Mouse (Mus musculus) hindbrain, embryonic 11.5 days (tissue): Measurements from ENCODE around the gene Llgl2. TPM values are rescaled to one million over a fixed set of nuclear protein-coding genes. Genes with fewer than 3 reads are reported as not detected.

Experiments used
- ATAC-seq: fragments of 200-750 bp; cut with Nextera tagmentation; 2 replicates; pipeline ENCODE4 v1.8.0; 2017; ENCODE audit warnings: mild to moderate bottlenecking, moderate TSS enrichment, moderate library complexity; ENCODE audit not compliant: low FRiP score
- DNase-seq: peaks from one replicate; pipeline ENCODE4 v3.0.0-alpha.2; 2015; ENCODE audit warnings: low spot score
- H3K27ac ChIP-seq: fragments of 300-500 bp; sonication (generic); 2 replicates; pipeline ENCODE4 v1.5.1; 2014; ENCODE audit warnings: mild to moderate bottlenecking, low read depth, low read length
- H3K27me3 ChIP-seq: fragments of 300-500 bp; sonication (generic); 2 replicates; pipeline ENCODE4 v1.6.1; 2014; ENCODE audit warnings: mild to moderate bottlenecking, low read length, moderate library complexity, mixed read lengths; ENCODE audit not compliant: control insufficient read depth, insufficient read depth
- H3K36me3 ChIP-seq: fragments of 300-500 bp; sonication (generic); 2 replicates; pipeline ENCODE4 v1.6.1; 2014; ENCODE audit warnings: mild to moderate bottlenecking, low read length, moderate library complexity, mixed read lengths; ENCODE audit not compliant: control insufficient read depth, insufficient read depth
- H3K4me1 ChIP-seq: fragments of 300-500 bp; sonication (generic); replicated peaks from 2 replicates; pipeline ENCODE4 v1.6.1; 2014; ENCODE audit warnings: low read length, mixed read lengths; ENCODE audit not compliant: control insufficient read depth, insufficient read depth
- H3K4me2 ChIP-seq: fragments of 300-500 bp; sonication (generic); replicated peaks from 2 replicates; pipeline ENCODE4 v1.6.1; 2014; ENCODE audit warnings: mild to moderate bottlenecking, low read depth, low read length
- H3K4me3 ChIP-seq: fragments of 300-500 bp; sonication (generic); 2 replicates; pipeline ENCODE4 v1.5.1; 2014; ENCODE audit warnings: low read depth, low read length
- H3K9ac ChIP-seq: fragments of 300-500 bp; sonication (generic); 2 replicates; pipeline ENCODE4 v1.6.1; 2014; ENCODE audit warnings: low read depth, low read length
- H3K9me3 ChIP-seq: fragments of 300-500 bp; sonication (generic); 2 replicates; pipeline ENCODE4 v1.6.1; 2016; ENCODE audit warnings: low read length; ENCODE audit not compliant: control insufficient read depth
- WGBS: fragments of 180-500 bp; shearing (Covaris S2); extraction: QIAGEN DNeasy Blood & Tissue Kit; methylation state at CpG from one replicate; pipeline ENCODE4 v1.1.7; 2014; 5-methylcytosine and 5-hydroxymethylcytosine counted together
- polyA plus RNA-seq: library from polyadenylated mRNA; unstranded; fragments of >200 nt; fragmentation: Nextera tagmentation; extraction: Ambion mirVana; gene quantifications from 2 replicates; pipeline ENCODE4 v1.2.1, GENCODE M21; 2014

The Llgl2 gene
- polyA plus RNA-seq, 1 experiment from 2014 or later: 3.8 TPM

- H3K27ac ChIP-seq: no peak overlapping the region
- ATAC-seq: no peak
These were observed 45.5 kb downstream of the Llgl2 start for GRCm38 (mm10) chr11:115869393-115869792.

GRCm38 (mm10) chr11:115872437-115872836 lies 48.6 kb downstream of the Llgl2 start:
- no peak for ATAC-seq
- no peak overlapping the region for H3K4me2 ChIP-seq
- WGBS: 79% methylated on average over 4 of the region's 4 CpGs

More at GRCm38 (mm10) chr11:115869393-115869792, 45.5 kb downstream of the Llgl2 start:
- H3K27me3 ChIP-seq: no peaks in the 10 kb centered on the region
- H3K9ac ChIP-seq: no peak overlapping the region
- 88% methylated on average over 8 of the region's 8 CpGs for WGBS
- H3K4me1 ChIP-seq: no peaks in the 10 kb centered on the region
- H3K9me3 ChIP-seq: no peaks in the 10 kb centered on the region
- no peak for DNase-seq
- no peaks in the 10 kb centered on the region for H3K36me3 ChIP-seq
- no peak overlapping the region for H3K4me2 ChIP-seq
- no peak overlapping the region for H3K4me3 ChIP-seq

GRCm38 (mm10) chr11:115875935-115876334 lies 52.1 kb downstream of the Llgl2 start:
- Histone ChIP-seq H3K27me3 (no peaks in the 10 kb centered on the region), H3K9me3 (no peaks in the 10 kb centered on the region), H3K9ac (no peak overlapping the region), H3K4me2 (no peak overlapping the region), H3K4me1 (no peaks in the 10 kb centered on the region), H3K4me3 (no peak overlapping the region), H3K36me3 (no peaks in the 10 kb centered on the region), H3K27ac (no peak overlapping the region)
- ATAC-seq (no peak), DNase-seq (no peak)
- 89% methylated on average over 3 of the region's 3 CpGs for WGBS

More at GRCm38 (mm10) chr11:115872437-115872836, 48.6 kb downstream of the Llgl2 start:
- Histone ChIP-seq H3K9me3 (no peaks in the 10 kb centered on the region), H3K27me3 (no peaks in the 10 kb centered on the region), H3K27ac (no peak overlapping the region), H3K36me3 (no peaks in the 10 kb centered on the region), H3K4me1 (no peaks in the 10 kb centered on the region), H3K9ac (no peak overlapping the region), H3K4me3 (no peak overlapping the region)
- DNase-seq: no peak

DNA sequence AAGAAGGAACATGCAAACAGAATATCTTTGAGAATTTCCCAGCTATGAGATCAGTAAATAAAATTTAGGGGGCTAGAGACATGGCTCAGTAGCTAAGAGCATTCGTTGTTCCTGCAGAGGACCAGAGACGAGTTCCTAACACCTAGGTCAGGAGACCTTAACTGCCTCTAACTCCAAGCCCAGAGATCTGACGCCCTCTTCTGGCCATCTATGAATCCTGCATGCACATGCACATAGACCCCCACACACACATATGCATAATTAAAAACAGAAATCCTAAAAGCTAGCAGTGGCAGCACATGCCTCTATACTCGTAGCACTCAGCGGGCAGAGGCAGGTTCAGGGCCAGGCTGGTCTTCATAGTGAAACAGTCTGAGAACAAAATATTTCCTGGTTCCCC lies 52.6 kb downstream of the Llgl2 start:
- Histone ChIP-seq H3K27ac (no peak overlapping the region), H3K4me2 (no peak overlapping the region), H3K9ac (no peak overlapping the region), H3K4me1 (no peaks in the 10 kb centered on the region), H3K36me3 (no peaks in the 10 kb centered on the region), H3K27me3 (no peaks in the 10 kb centered on the region), H3K4me3 (no peak overlapping the region), H3K9me3 (no peaks in the 10 kb centered on the region)
- 80% methylated on average over 5 of the region's 5 CpGs for WGBS
- no peak for ATAC-seq
- no peak for DNase-seq

DNA sequence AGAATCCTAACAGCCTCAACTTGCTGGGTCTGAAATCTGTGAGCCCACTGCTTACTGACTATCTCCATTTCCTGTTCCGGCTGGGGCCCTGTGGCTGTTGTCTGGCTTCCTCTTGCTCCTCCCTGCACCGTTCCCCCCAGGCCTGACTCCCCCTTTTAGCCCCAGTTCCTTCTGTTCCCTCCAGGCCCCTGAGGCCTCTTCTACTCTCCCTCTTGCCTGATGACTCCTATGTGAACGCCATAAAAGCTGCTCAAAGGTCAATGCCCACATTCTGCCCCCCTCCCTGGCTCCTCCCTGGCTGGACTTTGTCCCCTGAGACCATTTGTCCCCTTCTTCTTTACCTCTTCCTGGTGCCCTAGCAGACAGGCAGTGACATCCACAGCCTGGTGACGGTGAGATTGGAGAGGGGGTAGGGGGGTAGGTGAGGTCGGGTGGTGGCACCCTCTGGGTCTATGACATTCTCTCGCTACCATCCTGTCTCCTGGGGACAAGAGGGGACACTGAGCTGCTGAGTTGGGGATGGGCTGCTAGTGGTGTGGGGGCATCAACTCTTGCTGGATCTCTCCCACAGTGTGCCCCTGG lies 53.4 kb downstream of the Llgl2 start:
- WGBS: 67% methylated on average over 6 of the region's 6 CpGs
- no peaks in the 10 kb centered on the region for H3K4me1 ChIP-seq
- no peak overlapping the region for H3K4me2 ChIP-seq
- no peak for DNase-seq
- H3K9me3 ChIP-seq: no peaks in the 10 kb centered on the region
- no peaks in the 10 kb centered on the region for H3K27me3 ChIP-seq
- no peak overlapping the region for H3K4me3 ChIP-seq
- no peak overlapping the region for H3K27ac ChIP-seq
- no peaks in the 10 kb centered on the region for H3K36me3 ChIP-seq
- H3K9ac ChIP-seq: no peak overlapping the region
- ATAC-seq: no peak

DNA sequence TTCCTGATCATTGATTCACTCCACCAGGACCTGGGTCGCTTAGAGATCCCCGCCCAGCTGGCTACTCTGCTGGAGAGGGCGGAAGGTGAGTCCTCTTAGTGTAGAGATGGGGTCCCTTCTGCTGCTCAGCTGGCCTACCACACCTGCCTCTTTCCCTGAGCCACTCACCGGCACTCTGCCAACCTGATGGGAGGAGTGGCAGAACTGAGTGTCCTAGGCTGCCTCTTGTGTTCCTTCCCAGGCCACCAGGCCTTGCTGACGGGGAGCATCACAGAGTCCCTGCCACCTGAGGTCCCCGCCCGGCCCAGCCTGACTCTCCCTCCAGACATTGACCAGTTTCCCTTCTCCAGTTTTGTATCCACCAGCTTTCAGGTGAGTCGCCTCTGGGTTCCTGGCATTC lies 54.2 kb downstream of the Llgl2 start:
- Histone ChIP-seq H3K4me2 (no peak overlapping the region), H3K36me3 (no peaks in the 10 kb centered on the region), H3K27ac (no peak overlapping the region), H3K4me1 (no peaks in the 10 kb centered on the region), H3K4me3 (no peak overlapping the region), H3K9me3 (no peaks in the 10 kb centered on the region), H3K27me3 (no peaks in the 10 kb centered on the region; the same call in 1 of the 2 replicates), H3K9ac (no peak overlapping the region)
- ATAC-seq (no peak), DNase-seq (no peak)
- WGBS: 80% methylated on average over 8 of the region's 8 CpGs

DNA sequence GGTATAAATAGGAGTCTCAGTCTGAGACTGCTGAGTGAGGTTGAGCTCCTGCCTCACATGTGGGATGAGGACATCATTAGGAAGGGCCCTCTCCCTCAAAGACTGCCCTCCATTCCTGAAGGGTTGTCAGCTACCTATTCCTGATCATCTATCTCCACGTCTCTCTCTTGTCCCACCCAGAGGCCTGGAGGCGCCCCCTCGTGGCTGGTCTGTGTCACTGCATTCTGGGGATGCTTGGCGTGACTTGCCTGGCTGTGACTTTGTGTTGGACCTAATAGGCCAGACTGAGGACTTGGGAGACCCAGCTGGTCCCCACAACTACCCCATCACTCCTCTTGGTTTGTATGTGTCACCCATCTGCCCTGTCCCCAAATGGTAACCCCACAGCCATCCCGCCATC lies 57.2 kb downstream of the Llgl2 start:
- H3K36me3 ChIP-seq: no peaks in the 10 kb centered on the region
- H3K4me3 ChIP-seq: no peak overlapping the region
- no peak overlapping the region for H3K4me2 ChIP-seq
- no peak overlapping the region for H3K27ac ChIP-seq
- 21% methylated on average over 5 of the region's 5 CpGs for WGBS
- peak; percentile 49 for DNase-seq
- no peaks in the 10 kb centered on the region; the same call in 1 of the 2 replicates for H3K27me3 ChIP-seq
- ATAC-seq: no peak
- no peaks in the 10 kb centered on the region for H3K9me3 ChIP-seq
- H3K4me1 ChIP-seq: no peaks in the 10 kb centered on the region
- no peak overlapping the region for H3K9ac ChIP-seq

GRCm38 (mm10) chr11:115883251-115883650 lies 59.4 kb downstream of the Llgl2 start:
- 30% methylated on average over 14 of the region's 17 CpGs for WGBS
- Histone ChIP-seq H3K4me2 (no peak overlapping the region), H3K27ac (no peak overlapping the region)

DNA sequence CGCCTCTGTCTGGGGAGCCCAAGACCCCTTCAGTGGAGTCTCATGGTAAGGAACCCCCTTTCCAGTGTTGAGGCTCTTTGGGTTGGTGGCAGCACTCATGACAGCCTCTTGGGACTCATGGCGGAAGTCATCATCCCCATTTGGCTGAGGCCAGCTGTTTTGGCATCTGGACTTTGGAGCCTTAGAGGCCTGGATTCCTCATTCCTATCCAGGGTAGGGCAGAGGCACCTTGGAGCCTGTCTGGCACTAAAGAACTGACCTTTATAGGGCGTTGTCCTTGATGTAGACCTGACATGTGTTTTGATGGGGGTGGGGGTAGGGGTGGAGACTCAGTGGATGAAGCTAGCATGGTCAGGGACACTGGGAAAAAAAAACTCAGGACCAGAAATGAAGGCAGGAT lies 60.5 kb downstream of the Llgl2 start:
- Histone ChIP-seq H3K4me2 (no peak overlapping the region), H3K4me3 (no peak overlapping the region), H3K9ac (no peak overlapping the region), H3K27me3 (no peaks in the 10 kb centered on the region; the same call in 1 of the 2 replicates), H3K36me3 (no peaks in the 10 kb centered on the region), H3K4me1 (no peaks in the 10 kb centered on the region), H3K27ac (no peak overlapping the region), H3K9me3 (no peaks in the 10 kb centered on the region)
- WGBS: 91% methylated on average over 3 of the region's 3 CpGs
- ATAC-seq: no peak
- DNase-seq: no peak

More at GRCm38 (mm10) chr11:115883251-115883650, 59.4 kb downstream of the Llgl2 start:
- H3K9ac ChIP-seq: no peak overlapping the region
- H3K4me1 ChIP-seq: no peaks in the 10 kb centered on the region
- DNase-seq (no peak), ATAC-seq (no peak)
- H3K27me3 ChIP-seq: no peaks in the 10 kb centered on the region; the same call in 1 of the 2 replicates
- no peaks in the 10 kb centered on the region for H3K9me3 ChIP-seq
- H3K4me3 ChIP-seq: no peak overlapping the region
- H3K36me3 ChIP-seq: no peaks in the 10 kb centered on the region
